Mouse (Mus musculus) lung, adult 2 months (tissue): ENCODE results near the gene Akap6.

Source experiments
- CTCF ChIP-seq: fragments of 200-500 bp; IDR thresholded peaks from 2 replicates; pipeline ENCODE4 v1.5.1; 2011; ENCODE audit warnings: mild to moderate bottlenecking, low read length, control low read depth; ENCODE audit not compliant: insufficient read depth
- POLR2A ChIP-seq: fragments of 200-500 bp; IDR thresholded peaks from 2 replicates; pipeline ENCODE4 v1.6.1; 2011; ENCODE audit warnings: low read depth, mild to moderate bottlenecking, control low read depth, low read length, borderline replicate concordance; ENCODE audit errors: extremely low read depth

DNA sequence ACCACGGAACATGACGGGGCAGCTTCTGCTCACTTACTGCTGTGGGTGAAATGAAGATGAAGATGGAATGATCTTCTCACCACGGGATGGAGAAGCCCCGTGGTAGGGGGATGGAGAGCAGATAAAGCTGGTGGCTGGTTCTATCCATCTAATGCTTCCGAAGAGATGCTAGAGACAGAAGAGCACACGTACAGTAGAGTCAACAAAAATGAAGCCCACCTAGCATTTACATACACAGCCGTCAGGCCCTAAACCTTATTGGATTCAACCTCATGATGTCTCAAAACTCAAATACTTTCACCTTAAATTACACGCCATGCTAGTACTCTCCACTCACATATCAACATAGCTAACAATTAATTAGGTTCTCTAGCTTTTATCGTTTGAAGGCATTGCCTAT is 367.1 kb downstream of the Akap6 start:
- TF ChIP-seq CTCF = no peak
- no peak for TF ChIP-seq POLR2A
